Mouse (Mus musculus): Measurements from ENCODE around the gene Miga1.

GRCm38 (mm10) chr3:152294400-152294799 lies 45.8 kb downstream of the Miga1 start:
- TF ChIP-seq CTCF (conservative IDR thresholded peaks at IDR 0.05 in 1 of 2, IDR thresholded peaks at IDR 0.05 in 1 of 2; ENCODE audit: low read depth in 2 of 2, low read length in 2 of 2) (no peak), POLR2A (IDR thresholded peaks at IDR 0.05; ENCODE audit: low read depth, low read length) (no peak), HCFC1 (IDR thresholded peaks at IDR 0.05; ENCODE audit: low read depth, low read length) (no peak), MYC (IDR thresholded peaks at IDR 0.05; ENCODE audit: low read depth, low read length) (no peak), TBP (conservative IDR thresholded peaks at IDR 0.05; ENCODE audit: low read depth, low read length) (no peak)
